Mouse (Mus musculus) liver, postnatal 0 days (tissue): ENCODE measurements around the gene Glycam1. TPM values are rescaled to one million over a fixed set of nuclear protein-coding genes. Genes with fewer than 3 reads are reported as not detected.
A peak's percentile ranks its signal among the peaks of the same experiment; 100 is the strongest.

ENCODE experiments used
- ATAC-seq: fragments of 200-750 bp; cut with Nextera tagmentation; 2 replicates; pipeline ENCODE4 v1.8.0; 2017; ENCODE audit warnings: mild to moderate bottlenecking, moderate library complexity
- DNase-seq: peaks from one replicate; pipeline ENCODE4 v3.0.0-alpha.2; 2016
- H3K27ac ChIP-seq: fragments of 300-500 bp; sonication (generic); 2 replicates; pipeline ENCODE4 v1.5.1; 2014; ENCODE audit warnings: antibody characterized with exemption, moderate library complexity, mild to moderate bottlenecking, low read depth
- H3K27me3 ChIP-seq: fragments of 300-500 bp; sonication (generic); 2 replicates; pipeline ENCODE4 v1.6.1; 2014; ENCODE audit warnings: low read length, control low read depth, mixed read lengths; ENCODE audit not compliant: insufficient read depth
- H3K36me3 ChIP-seq: fragments of 300-500 bp; sonication (generic); replicated peaks from 2 replicates; pipeline ENCODE4 v1.6.1; 2014; ENCODE audit warnings: mild to moderate bottlenecking, control low read depth, low read length, moderate library complexity, mixed read lengths; ENCODE audit not compliant: insufficient read depth
- H3K4me1 ChIP-seq: fragments of 300-500 bp; sonication (generic); 2 replicates; pipeline ENCODE4 v1.6.1; 2014; ENCODE audit warnings: antibody characterized with exemption, mild to moderate bottlenecking, control low read depth; ENCODE audit not compliant: insufficient read depth
- H3K4me2 ChIP-seq: fragments of 300-500 bp; sonication (generic); 2 replicates; pipeline ENCODE4 v1.6.1; 2014; ENCODE audit warnings: low read depth, mild to moderate bottlenecking, low read length, moderate library complexity, mixed read lengths
- H3K4me3 ChIP-seq: fragments of 300-500 bp; sonication (generic); 2 replicates; pipeline ENCODE4 v1.5.1; 2014; ENCODE audit warnings: low read depth, low read length
- H3K9ac ChIP-seq: fragments of 300-500 bp; sonication (generic); replicated peaks from 2 replicates; pipeline ENCODE4 v1.6.1; 2014; ENCODE audit warnings: mild to moderate bottlenecking, moderate library complexity
- H3K9me3 ChIP-seq: fragments of 300-500 bp; sonication (generic); 2 replicates; pipeline ENCODE4 v1.6.1; 2016; ENCODE audit warnings: mild to moderate bottlenecking, control low read depth, low read length, mixed read lengths
- CTCF ChIP-seq: sonication (generic); IDR thresholded peaks from 2 replicates; pipeline ENCODE4 v1.5.1; 2016; ENCODE audit warnings: antibody characterized with exemption, low read depth
- EP300 ChIP-seq: IDR thresholded peaks from 2 replicates; pipeline ENCODE4 v1.6.1; 2016; ENCODE audit warnings: antibody characterized with exemption, low read depth, mild to moderate bottlenecking
- WGBS: fragments of 180-500 bp; shearing (Covaris S2); extraction: QIAGEN DNeasy Blood & Tissue Kit; methylation state at CpG from one replicate; pipeline ENCODE4 v1.1.7; 2014; ENCODE audit not compliant: insufficient replicate concordance; 5-methylcytosine and 5-hydroxymethylcytosine counted together
- polyA plus RNA-seq: library from polyadenylated mRNA; unstranded; fragments of >200 nt; fragmentation: Nextera tagmentation; extraction: Ambion mirVana; gene quantifications from 2 replicates; pipeline ENCODE4 v1.2.1, GENCODE M21; 2015

Glycam1 gene
- polyA plus RNA-seq, 1 experiment from 2014 or later, result not detected

DNA sequence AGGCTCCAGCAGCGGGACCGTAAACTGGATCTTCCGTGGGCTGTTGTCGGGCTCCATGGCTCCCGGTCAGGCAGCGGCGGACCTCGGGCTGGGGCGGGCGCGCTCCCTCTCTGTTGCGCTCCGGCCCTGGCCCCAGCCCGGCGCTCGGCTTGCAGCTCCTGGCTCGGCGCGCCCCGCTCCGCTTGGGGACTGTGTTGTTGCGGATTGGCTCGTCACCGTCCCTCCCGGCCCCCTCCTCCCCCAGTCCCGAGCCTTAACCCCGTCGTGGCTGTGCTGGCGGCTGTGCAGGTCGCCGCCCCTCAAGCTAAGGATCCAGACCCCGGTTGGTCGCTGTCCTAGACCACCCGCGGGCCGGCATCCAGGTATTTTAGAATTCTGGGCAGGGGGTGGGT lies 27.1 kb downstream of the Glycam1 start, which contains the start of gene Ppp1r1a:
TSS of gene Ppp1r1a (minus strand) at position 182 of the 392 bp plus-strand sequence.
- no peak within 1 kb of the TSS; the same call in 1 of the 2 replicates for H3K27ac ChIP-seq
- DNase-seq, result peak; percentile 53

DNA sequence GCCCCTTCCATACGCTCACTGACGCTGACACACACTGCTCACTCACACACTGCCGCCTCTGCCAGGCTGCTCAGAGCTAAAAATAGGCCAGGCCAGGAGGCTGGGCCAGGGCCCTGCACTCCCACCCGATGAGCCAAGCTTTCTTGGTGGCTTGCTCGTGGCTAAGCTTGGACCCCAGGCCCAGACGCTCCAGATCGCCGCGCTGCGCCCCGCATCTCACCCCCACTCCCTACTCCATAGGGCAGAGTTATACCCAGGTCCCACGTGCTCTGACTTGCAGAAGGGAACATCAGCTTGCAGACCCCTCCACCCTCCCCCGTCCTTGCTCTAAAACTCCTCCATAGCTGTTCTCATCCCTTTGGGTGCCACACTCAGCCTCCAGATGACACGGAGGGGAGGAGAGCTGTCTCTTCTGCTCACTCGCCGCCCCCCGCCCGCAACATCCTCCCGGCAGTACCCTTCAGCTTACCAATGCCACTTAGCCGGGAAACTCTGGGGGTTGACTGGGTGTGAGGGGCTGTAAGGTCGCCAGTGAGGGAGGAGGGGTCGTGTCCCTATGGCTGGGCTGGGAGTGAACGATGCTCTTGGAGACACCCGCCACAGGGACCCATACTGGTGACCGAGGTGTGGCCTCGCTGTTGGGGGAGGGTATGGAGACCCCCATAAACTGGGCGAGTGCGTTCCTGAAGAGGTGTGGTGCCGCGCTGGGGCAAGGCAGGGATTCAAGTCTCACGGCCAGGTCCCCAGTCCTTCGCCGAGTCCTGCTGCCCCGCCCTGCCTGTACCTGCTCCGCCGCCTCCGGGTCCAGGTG lies 27.7 kb downstream of the Glycam1 start:
- DNase-seq (peak; percentile 12), ATAC-seq (no peak)
- 2% methylated on average over 37 of the region's 37 CpGs for WGBS
- Histone ChIP-seq H3K36me3 (no peaks in the 10 kb centered on the region), H3K4me2 (peak overlapping the region; percentile 60), H3K27me3 (peaks cover 24% of the 10 kb centered on the region), H3K9ac (no peak overlapping the region; the same call in 1 of the 2 replicates), H3K9me3 (no peaks in the 10 kb centered on the region), H3K4me1 (no peaks in the 10 kb centered on the region), H3K4me3 (peak overlapping the region; percentile 32), H3K27ac (no peak overlapping the region)
- TF ChIP-seq EP300 (no peak), CTCF (no peak)

More for the DNA sequence above, 27.1 kb downstream of the Glycam1 start, which contains the start of gene Ppp1r1a:
- H3K36me3 ChIP-seq, result no peaks in the 10 kb centered on the region
- peak within 1 kb of the TSS; percentile 32 for H3K4me3 ChIP-seq
- H3K4me2 ChIP-seq, result peak within 1 kb of the TSS; percentile 60
- peaks cover 24% of the 10 kb centered on the region for H3K27me3 ChIP-seq
- ATAC-seq, result peak; percentile 74
- no peak for TF ChIP-seq EP300
- TF ChIP-seq CTCF, result no peak
- WGBS, result 4% methylated on average over 33 of the region's 36 CpGs
- H3K4me1 ChIP-seq, result no peaks in the 10 kb centered on the region
- no peaks in the 10 kb centered on the region for H3K9me3 ChIP-seq
- peak within 1 kb of the TSS; percentile 3; the same call in 1 of the 2 replicates for H3K9ac ChIP-seq

DNA sequence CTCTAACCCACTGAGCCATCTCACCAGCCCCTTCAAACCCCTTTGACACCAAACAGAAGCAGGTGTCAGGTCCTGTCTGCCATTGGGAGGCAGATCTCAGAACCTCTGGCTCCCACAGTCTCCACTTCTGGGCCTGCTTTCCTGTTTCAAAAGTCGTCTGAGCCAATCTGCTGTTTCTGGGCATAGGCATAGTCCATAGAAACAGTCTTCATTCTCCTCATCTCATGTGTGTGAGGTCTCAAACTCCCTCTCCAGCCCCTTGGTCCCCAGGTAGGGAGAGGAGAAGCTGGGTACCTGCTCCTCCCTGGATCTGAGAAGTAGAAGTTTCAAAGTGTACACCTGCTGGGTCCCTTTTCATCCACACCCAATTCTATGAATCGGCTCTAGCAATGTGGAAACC lies 28.4 kb downstream of the Glycam1 start:
- Histone ChIP-seq H3K27ac (no peak overlapping the region), H3K4me2 (no peak overlapping the region), H3K9me3 (no peaks in the 10 kb centered on the region), H3K4me3 (no peak overlapping the region), H3K27me3 (peaks cover 24% of the 10 kb centered on the region), H3K4me1 (no peaks in the 10 kb centered on the region), H3K36me3 (no peaks in the 10 kb centered on the region), H3K9ac (no peak overlapping the region)
- 24% methylated on average over 2 of the region's 2 CpGs for WGBS
- no peak for TF ChIP-seq CTCF
- no peak for TF ChIP-seq EP300
- ATAC-seq, result no peak
- DNase-seq, result peak; percentile 8

DNA sequence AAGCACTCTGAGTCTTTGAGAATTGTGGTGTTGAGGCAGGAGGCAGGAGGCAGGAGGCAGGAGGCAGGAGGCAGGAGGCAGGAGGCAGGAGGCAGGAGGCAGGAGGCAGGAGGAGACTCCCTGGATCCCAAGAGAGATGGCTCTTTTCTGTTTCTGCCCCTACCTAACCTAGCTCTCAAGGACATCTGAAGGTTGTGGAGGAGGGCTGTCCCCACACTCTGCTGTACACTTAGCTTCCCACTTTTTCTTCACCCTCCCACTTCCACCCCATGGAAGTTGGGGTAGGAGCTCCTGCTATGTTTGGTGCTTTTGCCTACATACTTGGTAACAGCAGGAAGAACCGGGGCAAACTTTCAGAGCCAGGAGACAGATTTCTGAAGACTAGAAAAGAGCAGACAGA lies 29.1 kb downstream of the Glycam1 start:
- Histone ChIP-seq H3K4me1 (no peaks in the 10 kb centered on the region), H3K9me3 (no peaks in the 10 kb centered on the region), H3K27me3 (peaks cover 24% of the 10 kb centered on the region), H3K36me3 (no peaks in the 10 kb centered on the region), H3K4me2 (no peak overlapping the region), H3K4me3 (no peak overlapping the region), H3K9ac (no peak overlapping the region), H3K27ac (no peak overlapping the region)
- TF ChIP-seq CTCF (no peak), EP300 (no peak)
- ATAC-seq (no peak), DNase-seq (peak; percentile 5)
- 62% methylated on average over 1 of the region's 1 CpGs for WGBS

DNA sequence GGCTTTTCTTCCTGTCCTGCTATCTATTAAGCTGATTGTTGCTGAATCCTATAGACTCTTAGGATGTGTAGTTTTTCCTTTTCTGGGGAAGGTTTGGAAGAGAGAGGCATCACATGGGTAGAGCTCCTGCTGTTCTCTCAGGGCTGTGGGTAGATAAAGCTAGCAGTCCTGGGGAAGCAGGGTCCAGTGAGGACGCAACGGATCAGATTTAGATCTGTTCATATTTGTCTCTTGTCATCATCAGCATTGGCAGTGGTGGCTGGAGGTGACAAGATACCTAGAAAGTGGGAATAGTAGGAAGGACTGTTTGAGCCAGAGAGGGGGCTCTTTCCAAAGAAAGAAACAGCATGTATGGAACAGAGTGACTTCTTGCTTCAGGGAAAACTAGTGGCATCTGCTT lies 29.9 kb downstream of the Glycam1 start:
- Histone ChIP-seq H3K36me3 (no peaks in the 10 kb centered on the region), H3K4me1 (no peaks in the 10 kb centered on the region), H3K9me3 (no peaks in the 10 kb centered on the region), H3K27me3 (peaks cover 24% of the 10 kb centered on the region), H3K27ac (no peak overlapping the region), H3K9ac (no peak overlapping the region), H3K4me2 (no peak overlapping the region), H3K4me3 (no peak overlapping the region)
- DNase-seq (no peak), ATAC-seq (no peak)
- no peak for TF ChIP-seq EP300
- TF ChIP-seq CTCF, result no peak
- WGBS, result 59% methylated on average over 2 of the region's 2 CpGs

DNA sequence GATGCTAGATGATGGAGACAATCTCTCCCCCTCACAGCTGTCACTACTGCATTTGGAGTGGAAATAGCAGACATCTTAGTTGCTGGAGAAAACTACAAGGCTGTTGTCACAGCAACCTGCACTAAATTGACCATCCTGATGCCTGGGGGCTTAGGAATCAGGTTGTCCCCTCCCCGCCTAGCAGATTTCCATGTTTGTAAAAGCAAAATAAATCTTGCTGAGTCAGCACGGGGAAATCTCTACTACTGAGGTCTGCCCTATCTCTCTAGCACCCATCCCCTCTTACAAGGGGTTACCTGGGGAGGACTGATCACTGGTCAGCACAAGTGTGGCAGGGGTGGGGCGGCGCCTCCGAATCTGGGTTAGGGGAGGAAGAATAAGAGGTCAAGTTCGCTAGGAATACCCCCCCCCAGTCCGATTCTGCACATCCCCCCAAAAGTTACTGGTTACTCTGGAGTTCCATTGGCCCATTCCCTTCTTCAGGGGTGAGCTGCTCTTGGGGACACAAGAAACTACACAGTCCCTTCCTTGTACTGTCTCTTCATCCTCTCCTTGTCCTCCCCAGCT lies 30.7 kb downstream of the Glycam1 start:
- peaks cover 24% of the 10 kb centered on the region for H3K27me3 ChIP-seq

More for the DNA sequence above, 30.7 kb downstream of the Glycam1 start:
- H3K27ac ChIP-seq, result no peak overlapping the region
- H3K36me3 ChIP-seq, result no peaks in the 10 kb centered on the region
- TF ChIP-seq EP300 (no peak), CTCF (no peak)
- no peaks in the 10 kb centered on the region for H3K9me3 ChIP-seq
- WGBS, result 73% methylated on average over 7 of the region's 7 CpGs
- H3K4me3 ChIP-seq, result no peak overlapping the region
- H3K9ac ChIP-seq, result no peak overlapping the region
- no peaks in the 10 kb centered on the region for H3K4me1 ChIP-seq
- H3K4me2 ChIP-seq, result no peak overlapping the region
- ATAC-seq (no peak), DNase-seq (no peak)
